Mouse (Mus musculus): ENCODE results near the gene Rnf180.

The Rnf180 gene

GRCm38 (mm10) chr13:105132370-105132769, 162.2 kb downstream of the Rnf180 start:
- DNase-seq (ENCODE audit: low spot score in 2 of 2) = no peak

- DNase-seq (ENCODE audit: low spot score in 2 of 2) = no peak
Observed at GRCm38 (mm10) chr13:105130080-105130479, 164.5 kb downstream of the Rnf180 start.

GRCm38 (mm10) chr13:105122092-105122491, 172.5 kb downstream of the Rnf180 start:
- DNase-seq (ENCODE audit: low spot score in 2 of 2) = no peak

GRCm38 (mm10) chr13:105121617-105122016, 173.0 kb downstream of the Rnf180 start:
- no peak for DNase-seq (ENCODE audit: low spot score in 2 of 2)

- no peak for DNase-seq (ENCODE audit: low spot score in 2 of 2)
Observed at GRCm38 (mm10) chr13:105111599-105111998, 183.0 kb downstream of the Rnf180 start.

GRCm38 (mm10) chr13:105104385-105104784, 190.2 kb downstream of the Rnf180 start:
- DNase-seq (ENCODE audit: low spot score in 2 of 2) = no peak

GRCm38 (mm10) chr13:105100705-105101104, 193.9 kb downstream of the Rnf180 start:
- DNase-seq (ENCODE audit: low spot score in 2 of 2) = no peak

- no peak for DNase-seq (ENCODE audit: low spot score in 2 of 2)
Observed at GRCm38 (mm10) chr13:105096316-105096715, 198.3 kb downstream of the Rnf180 start.

GRCm38 (mm10) chr13:105089276-105089675, 205.3 kb downstream of the Rnf180 start:
- no peak for DNase-seq (ENCODE audit: low spot score in 2 of 2)

GRCm38 (mm10) chr13:105081862-105082261, 212.8 kb downstream of the Rnf180 start, which contains the start of gene 4933425L06Rik:
Gene 4933425L06Rik (plus strand): TSS chr13:105082122.
- DNase-seq (ENCODE audit: low spot score in 2 of 2) = no peak
